Mouse (Mus musculus) liver, adult (tissue): Measurements from ENCODE around the gene Wdr6.

Experiments used
- GATA4 ChIP-seq: IDR thresholded peaks from 2 replicates; pipeline ENCODE4 v1.6.1; 2014; ENCODE audit warnings: mild to moderate bottlenecking, low read length; ENCODE audit not compliant: insufficient replicate concordance

Gene Wdr6

GRCm38 (mm10) chr9:108565881-108566814 is 12.4 kb downstream of the Wdr6 start:
- TF ChIP-seq GATA4: no peak

DNA sequence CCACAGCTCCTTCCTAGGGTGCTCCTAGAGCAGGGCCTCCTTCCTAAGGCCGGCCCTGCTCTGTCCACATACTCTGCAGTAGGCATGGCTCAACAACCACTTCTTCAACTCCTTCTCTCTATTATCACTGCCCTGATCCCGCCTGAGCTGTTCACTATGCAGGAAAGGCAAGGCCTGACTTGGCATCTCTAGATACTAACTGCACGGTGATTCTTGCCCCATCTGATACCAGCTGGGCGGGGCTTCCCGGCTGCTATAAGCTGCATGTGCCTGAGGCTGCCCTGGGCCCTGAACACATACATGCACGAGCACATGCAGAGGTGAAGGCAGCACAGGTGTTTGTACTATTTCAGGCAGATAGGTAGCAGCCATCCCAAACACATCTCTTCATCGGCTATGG is 14.4 kb downstream of the Wdr6 start:
- TF ChIP-seq GATA4: no peak

DNA sequence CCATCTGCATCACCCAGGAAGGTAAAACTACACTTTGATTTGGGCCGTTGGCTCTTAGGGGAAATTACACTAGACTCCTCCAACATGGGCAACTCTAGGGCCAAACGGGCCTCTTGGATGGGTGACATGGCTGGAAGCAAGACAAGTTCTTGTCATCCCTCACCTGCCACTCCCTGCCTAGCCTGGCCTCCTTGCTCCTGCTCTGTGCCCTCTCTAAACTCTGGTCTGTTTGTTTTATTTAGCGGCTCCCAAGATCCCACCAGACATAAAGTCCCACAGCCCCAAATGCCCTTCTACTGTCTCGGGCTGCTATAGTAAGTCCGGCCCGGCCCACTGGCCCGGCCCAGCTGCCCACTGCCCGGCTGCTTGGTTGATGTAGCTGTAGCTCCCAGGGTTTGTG is 14.9 kb downstream of the Wdr6 start:
- no peak for TF ChIP-seq GATA4

- TF ChIP-seq GATA4: peak; percentile 29; the same call in 1 of the 2 replicates
Observed at GRCm38 (mm10) chr9:108560227-108560841, 18.2 kb downstream of the Wdr6 start, which contains the start of gene Impdh2. Gene Impdh2 (plus strand): TSS chr9:108560286.

DNA sequence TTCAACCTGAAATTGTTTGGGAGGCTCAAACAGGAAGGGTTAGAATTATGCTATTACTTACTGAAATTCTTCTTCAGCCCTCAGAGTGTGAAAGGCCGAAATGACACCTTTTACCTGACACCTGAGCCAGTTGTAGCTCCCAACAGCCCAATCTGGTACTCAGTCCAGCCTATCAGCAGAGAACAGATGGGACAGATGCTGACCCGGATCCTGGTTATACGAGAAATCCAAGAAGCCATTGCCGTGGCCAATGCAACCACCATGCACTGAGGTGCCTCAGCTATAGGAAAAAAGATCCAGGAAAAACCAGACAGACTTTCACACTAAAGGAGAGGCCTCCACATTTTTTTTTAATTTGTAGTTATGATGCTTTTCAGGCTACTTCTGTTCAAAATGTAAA is 19.4 kb downstream of the Wdr6 start:
- TF ChIP-seq GATA4: no peak

- peak; percentile 63; the same call in 1 of the 2 replicates for TF ChIP-seq GATA4
Observed at GRCm38 (mm10) chr9:108546875-108547274, 31.7 kb downstream of the Wdr6 start.

DNA sequence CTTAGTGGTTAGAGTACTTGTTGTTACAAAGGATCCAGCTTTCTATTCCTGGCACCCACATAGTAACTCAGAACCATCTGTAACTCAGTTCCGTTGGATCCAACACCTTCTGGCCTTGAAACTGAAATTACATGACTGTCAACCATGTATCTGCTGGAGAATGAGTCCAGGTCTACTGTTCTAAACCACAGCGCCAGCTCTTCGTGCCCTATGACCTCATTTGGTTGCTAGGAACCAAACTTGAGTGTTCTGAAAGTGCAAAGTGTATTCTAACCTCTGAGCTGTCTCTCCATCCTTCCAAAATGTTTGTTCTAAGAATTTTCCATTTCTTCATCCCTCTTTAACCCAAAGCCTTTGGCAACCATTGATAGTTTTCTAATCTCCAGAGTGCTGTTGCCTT is 32.6 kb downstream of the Wdr6 start:
- no peak for TF ChIP-seq GATA4

GRCm38 (mm10) chr9:108540846-108541245 is 37.7 kb downstream of the Wdr6 start:
- TF ChIP-seq GATA4: no peak

DNA sequence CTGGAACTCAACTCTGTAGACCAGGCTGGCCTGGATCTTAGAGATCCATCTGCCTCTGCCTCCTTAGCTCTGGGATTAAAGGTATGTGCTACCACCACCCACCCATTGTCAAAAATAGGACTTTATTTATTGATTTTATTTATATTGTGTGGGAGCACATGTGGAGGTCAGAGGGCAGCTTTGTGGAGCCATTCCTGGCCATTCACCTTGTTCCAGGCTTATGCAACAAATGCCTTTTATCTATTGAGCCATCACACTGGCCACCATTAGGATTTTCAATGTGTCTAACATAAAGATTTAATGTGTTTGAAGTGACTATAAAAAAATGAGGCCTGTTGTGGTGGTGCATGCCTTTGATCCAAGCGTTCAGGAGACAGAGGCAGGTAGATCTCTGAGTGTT is 47.0 kb downstream of the Wdr6 start:
- no peak for TF ChIP-seq GATA4

- TF ChIP-seq GATA4: no peak
Observed at GRCm38 (mm10) chr9:108530954-108531353, 47.6 kb downstream of the Wdr6 start.

DNA sequence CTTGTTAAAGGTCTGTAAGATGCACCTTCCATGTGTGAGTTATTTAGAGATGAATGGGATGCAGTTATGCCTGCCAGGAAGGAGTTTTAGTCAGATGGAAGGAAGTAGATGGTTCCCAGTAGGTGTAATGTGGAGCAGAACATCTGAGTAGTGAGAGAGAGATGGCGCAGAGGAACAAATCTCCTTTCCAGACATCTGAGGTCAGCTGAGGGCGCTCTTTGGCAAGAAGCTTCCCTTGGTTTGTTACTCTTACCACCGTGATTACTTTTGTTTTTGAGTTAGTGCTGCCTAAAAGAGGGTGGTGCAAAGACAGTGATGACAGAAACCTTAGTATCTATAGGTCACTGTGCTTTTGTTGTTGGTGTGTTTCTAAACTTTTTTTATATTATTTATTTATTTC is 53.1 kb downstream of the Wdr6 start:
- TF ChIP-seq GATA4: no peak

GRCm38 (mm10) chr9:108523341-108523740 is 55.2 kb downstream of the Wdr6 start:
- no peak for TF ChIP-seq GATA4
